Mouse (Mus musculus): ENCODE results near the gene Dzip1. TPM values are rescaled to one million over a fixed set of nuclear protein-coding genes. Genes with fewer than 3 reads are reported as not detected.

Dzip1 gene
- polyA plus RNA-seq, 1 experiment from 2014 or later: 28.5 TPM

DNA sequence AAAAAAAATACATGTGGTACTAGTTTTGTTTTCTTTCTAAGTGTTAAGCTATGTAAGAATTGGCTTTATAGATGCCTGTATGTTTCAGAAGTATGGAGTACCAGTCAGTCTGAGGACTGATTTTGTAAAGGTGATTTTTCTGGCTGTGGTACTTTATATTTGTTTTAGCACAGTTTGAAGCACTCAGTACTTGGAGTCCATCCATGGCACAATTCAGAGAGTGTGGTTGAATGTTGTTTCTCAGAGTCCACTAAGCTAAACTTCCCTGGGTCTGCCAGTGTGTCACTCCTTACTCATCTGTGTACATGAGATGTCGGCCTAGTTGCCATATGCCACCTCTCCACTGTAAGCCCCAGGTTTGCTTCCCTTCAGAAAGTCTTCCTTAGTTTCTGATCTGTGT is 23.6 kb upstream of the Dzip1 start:
- Histone ChIP-seq H3K4me1 (ENCODE audit: insufficient read depth) (no peaks in the 10 kb centered on the region), H3K4me3 (ENCODE audit: low read depth, low read length) (no peak overlapping the region), H3K4me2 (no peak overlapping the region), H3K36me3 (ENCODE audit: insufficient read depth) (peaks cover 9% of the 10 kb centered on the region; the same call in 1 of the 2 replicates), H3K9me3 (ENCODE audit: low read depth, low read length) (no peaks in the 10 kb centered on the region), H3K27me3 (ENCODE audit: insufficient read depth, low read length) (no peaks in the 10 kb centered on the region), H3K27ac (ENCODE audit: low read depth) (no peak overlapping the region), H3K9ac (no peak overlapping the region)
- ATAC-seq (ENCODE audit: insufficient read depth) (no peak), DNase-seq (no peak)
- TF ChIP-seq CTCF (IDR thresholded peaks at IDR 0.05; ENCODE audit: low read depth): no peak
- 87% methylated on average over 1 of the region's 1 CpGs for WGBS

DNA sequence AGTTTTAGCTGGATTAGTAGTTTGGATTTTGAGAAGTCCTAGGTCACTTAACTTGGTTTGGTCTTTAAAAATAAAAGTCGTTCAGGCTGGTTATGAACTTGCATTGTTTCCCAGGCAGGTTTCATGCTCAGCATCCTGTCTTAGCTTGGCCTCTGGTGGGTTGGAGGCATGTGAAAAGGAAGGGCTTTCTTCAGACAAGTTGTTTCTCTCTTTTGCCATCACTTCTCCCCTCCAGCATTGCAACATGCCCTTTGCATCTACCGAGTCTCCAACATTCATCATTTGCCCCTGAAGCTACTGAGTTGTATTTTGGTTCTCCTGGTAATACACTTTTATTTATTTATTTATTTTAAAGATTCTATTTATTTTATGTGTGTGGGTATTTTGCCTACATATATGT is 19.4 kb upstream of the Dzip1 start:
- Histone ChIP-seq H3K36me3 (ENCODE audit: insufficient read depth) (0 out of 2 replicates have a peak, but pooled peaks cover 4% of the 10 kb centered on the region), H3K4me3 (ENCODE audit: low read depth, low read length) (no peak overlapping the region), H3K4me1 (ENCODE audit: insufficient read depth) (peaks cover 2% of the 10 kb centered on the region), H3K27me3 (ENCODE audit: insufficient read depth, low read length) (no peaks in the 10 kb centered on the region), H3K9ac (no peak overlapping the region), H3K27ac (ENCODE audit: low read depth) (no peak overlapping the region), H3K9me3 (ENCODE audit: low read depth, low read length) (no peaks in the 10 kb centered on the region), H3K4me2 (no peak overlapping the region)
- ATAC-seq (ENCODE audit: insufficient read depth): no peak
- no peak for TF ChIP-seq CTCF (IDR thresholded peaks at IDR 0.05; ENCODE audit: low read depth)
- no peak for DNase-seq
- WGBS: 74% methylated on average over 2 of the region's 2 CpGs

DNA sequence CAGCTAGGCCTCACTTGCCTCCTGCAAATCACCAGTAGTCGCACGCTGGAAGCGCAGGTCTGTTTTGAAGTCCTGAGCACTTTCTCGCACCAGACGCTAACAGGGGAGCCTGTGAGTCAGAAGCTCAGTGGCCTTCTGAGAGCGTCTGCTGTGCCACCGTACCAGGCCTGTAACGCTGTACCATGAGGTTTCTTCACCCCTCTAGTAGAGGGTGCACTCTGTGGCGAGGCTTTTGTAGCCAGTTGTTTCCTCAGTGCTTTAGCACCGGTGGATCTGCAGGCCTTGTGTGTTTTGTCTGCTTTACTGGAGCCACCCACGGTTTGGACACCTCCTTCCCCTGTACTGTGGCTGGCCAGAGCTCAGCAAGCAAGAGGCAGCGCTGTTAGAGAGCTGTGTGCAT is 16.8 kb upstream of the Dzip1 start:
- no peak for DNase-seq
- Histone ChIP-seq H3K4me2 (no peak overlapping the region), H3K36me3 (ENCODE audit: insufficient read depth) (0 out of 2 replicates have a peak, but pooled peaks cover 4% of the 10 kb centered on the region), H3K9ac (0 out of 2 replicates have a peak overlapping the region, but pooled peaks have one; percentile 13), H3K4me1 (ENCODE audit: insufficient read depth) (peaks cover 12% of the 10 kb centered on the region), H3K4me3 (ENCODE audit: low read depth, low read length) (no peak overlapping the region), H3K9me3 (ENCODE audit: low read depth, low read length) (no peaks in the 10 kb centered on the region), H3K27ac (ENCODE audit: low read depth) (0 out of 2 replicates have a peak overlapping the region, but pooled peaks have one; percentile 18), H3K27me3 (ENCODE audit: insufficient read depth, low read length) (no peaks in the 10 kb centered on the region)
- TF ChIP-seq CTCF (IDR thresholded peaks at IDR 0.05; ENCODE audit: low read depth): no peak
- ATAC-seq (ENCODE audit: insufficient read depth): no peak
- WGBS: 54% methylated on average over 12 of the region's 12 CpGs

DNA sequence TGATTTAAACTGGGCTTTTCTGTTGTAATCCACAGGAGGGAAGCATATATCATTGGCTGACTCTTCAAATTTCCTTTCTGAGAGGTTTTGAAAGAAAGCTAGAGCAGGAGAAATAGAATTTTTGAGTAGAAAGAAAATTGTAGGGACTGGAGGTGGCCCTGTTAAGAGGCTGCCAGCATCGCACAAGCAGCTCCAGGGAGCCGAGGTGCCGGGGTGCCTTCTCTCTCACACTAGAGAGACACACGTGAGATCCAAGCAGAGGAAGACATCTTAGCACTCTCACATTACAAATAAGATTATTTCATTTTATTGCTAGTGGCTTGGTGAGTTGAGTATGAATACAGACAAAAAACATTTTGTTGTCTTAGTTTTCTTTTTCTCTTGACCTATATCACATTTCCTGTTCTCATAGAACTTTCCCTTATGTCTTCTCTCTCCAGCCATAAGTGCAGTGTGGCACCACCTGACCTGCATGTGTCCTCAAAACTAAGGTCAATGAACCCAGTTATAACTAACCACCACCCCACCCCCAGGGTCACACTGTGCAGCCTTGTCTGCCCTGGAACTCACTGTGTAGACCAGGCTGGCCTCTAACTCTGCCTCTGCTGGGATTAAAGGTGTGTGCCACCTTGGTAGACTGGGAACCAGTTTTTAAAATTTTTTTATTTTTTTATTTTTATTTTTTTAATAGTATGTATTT is 15.7 kb upstream of the Dzip1 start:
- 0 out of 2 replicates have a peak, but pooled peaks cover 4% of the 10 kb centered on the region for H3K36me3 ChIP-seq (ENCODE audit: insufficient read depth)
- H3K4me2 ChIP-seq: no peak overlapping the region
- 65% methylated on average over 4 of the region's 4 CpGs for WGBS
- H3K27ac ChIP-seq (ENCODE audit: low read depth): no peak overlapping the region
- H3K27me3 ChIP-seq (ENCODE audit: insufficient read depth, low read length): no peaks in the 10 kb centered on the region
- peaks cover 12% of the 10 kb centered on the region for H3K4me1 ChIP-seq (ENCODE audit: insufficient read depth)
- H3K4me3 ChIP-seq (ENCODE audit: low read depth, low read length): no peak overlapping the region
- ATAC-seq (ENCODE audit: insufficient read depth): no peak
- no peak overlapping the region for H3K9ac ChIP-seq
- no peaks in the 10 kb centered on the region for H3K9me3 ChIP-seq (ENCODE audit: low read depth, low read length)
- no peak for TF ChIP-seq CTCF (IDR thresholded peaks at IDR 0.05; ENCODE audit: low read depth)
- no peak for DNase-seq

DNA sequence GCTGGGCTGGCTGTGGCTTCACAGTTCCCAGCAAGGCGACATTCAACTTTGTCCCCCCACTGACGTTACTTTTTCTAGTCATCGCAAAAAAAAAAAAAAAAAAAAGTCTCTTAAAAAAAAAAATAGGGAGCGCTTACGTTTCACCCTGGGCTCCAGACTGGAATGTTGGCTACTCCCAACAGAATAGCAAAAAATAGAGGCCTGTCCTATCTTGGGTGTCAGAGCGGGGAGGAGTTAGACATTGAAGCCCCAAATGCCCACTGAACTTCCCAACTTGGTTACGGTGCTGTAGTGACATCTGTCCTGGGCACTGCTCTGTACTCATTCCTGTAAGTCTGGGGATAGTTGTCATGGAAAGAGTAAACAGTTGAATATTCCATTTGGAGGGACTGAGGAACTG is 13.3 kb upstream of the Dzip1 start:
- Histone ChIP-seq H3K9me3 (ENCODE audit: low read depth, low read length) (no peaks in the 10 kb centered on the region), H3K27me3 (ENCODE audit: insufficient read depth, low read length) (no peaks in the 10 kb centered on the region), H3K4me3 (ENCODE audit: low read depth, low read length) (peak overlapping the region; percentile 99), H3K9ac (peak overlapping the region; percentile 99), H3K27ac (ENCODE audit: low read depth) (peak overlapping the region; percentile 91), H3K4me2 (peak overlapping the region; percentile 77), H3K4me1 (ENCODE audit: insufficient read depth) (peaks cover 12% of the 10 kb centered on the region), H3K36me3 (ENCODE audit: insufficient read depth) (0 out of 2 replicates have a peak, but pooled peaks cover 4% of the 10 kb centered on the region)
- under 1% methylated on average over 7 of the region's 7 CpGs for WGBS
- TF ChIP-seq CTCF (IDR thresholded peaks at IDR 0.05; ENCODE audit: low read depth): no peak
- DNase-seq (peak; percentile 67), ATAC-seq (ENCODE audit: insufficient read depth) (no peak)

DNA sequence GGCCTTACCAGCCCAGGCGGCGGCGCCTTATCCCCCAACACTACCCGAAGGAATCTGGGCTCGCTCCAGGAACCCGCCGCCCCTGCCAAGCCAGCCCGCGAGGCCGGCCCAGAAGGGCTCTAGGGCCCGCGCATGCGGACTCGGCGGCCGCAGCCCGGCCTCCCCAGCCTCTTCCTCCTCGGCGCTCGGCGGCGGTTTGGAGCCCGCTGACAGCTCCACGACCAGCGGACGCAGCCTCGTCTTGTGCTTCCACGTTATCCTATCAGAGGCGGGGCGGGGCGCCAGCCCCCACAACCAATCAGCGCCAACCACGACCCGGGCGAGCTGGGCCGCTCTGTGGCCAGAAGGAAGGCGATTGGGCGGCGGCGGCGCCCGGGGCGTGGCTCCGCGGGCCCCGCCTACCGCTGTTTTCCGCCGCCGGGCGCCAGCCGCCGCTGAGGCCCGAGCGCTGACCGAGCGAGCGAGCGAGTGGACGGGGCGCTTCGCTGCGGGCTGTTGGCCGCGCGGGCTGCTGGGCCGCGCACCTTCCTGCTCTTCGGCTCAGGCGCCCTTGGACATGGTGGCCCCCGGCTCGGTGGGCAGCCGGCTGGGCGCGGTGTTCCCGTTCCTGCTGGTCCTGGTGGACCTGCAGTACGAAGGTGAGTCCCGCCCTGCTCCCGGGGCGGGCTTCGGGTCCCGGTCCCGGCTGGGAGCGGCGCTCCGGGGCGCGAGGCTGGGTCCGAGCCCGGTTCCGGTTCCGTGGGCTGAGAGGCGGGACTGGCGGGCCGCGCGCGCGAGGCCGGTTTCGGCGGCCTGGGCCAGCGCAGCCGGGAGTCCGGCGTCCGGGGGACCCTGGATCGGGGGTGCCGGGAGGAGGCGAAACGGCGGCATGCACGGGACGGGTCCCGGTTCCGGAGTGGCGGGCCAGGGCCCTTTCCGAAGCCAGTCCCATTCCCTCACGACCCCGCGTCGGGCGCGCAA is 12.6 kb upstream of the Dzip1 start, which contains the start of gene Dnajc3:
Dnajc3 (plus strand) TSS at position 444 of the 960 bp plus-strand sequence.
- H3K4me2 ChIP-seq: peak within 1 kb of the TSS; percentile 77
- no peak for TF ChIP-seq CTCF (IDR thresholded peaks at IDR 0.05; ENCODE audit: low read depth)
- H3K27me3 ChIP-seq (ENCODE audit: insufficient read depth, low read length): no peaks in the 10 kb centered on the region
- peak within 1 kb of the TSS; percentile 99 for H3K4me3 ChIP-seq (ENCODE audit: low read depth, low read length)
- peak; percentile 99 for DNase-seq
- H3K27ac ChIP-seq (ENCODE audit: low read depth): peak within 1 kb of the TSS; percentile 91
- peak; percentile 100 for ATAC-seq (ENCODE audit: insufficient read depth)
- no peaks in the 10 kb centered on the region for H3K9me3 ChIP-seq (ENCODE audit: low read depth, low read length)
- peaks cover 12% of the 10 kb centered on the region for H3K4me1 ChIP-seq (ENCODE audit: insufficient read depth)
- WGBS: under 1% methylated on average over 114 of the region's 124 CpGs
- H3K9ac ChIP-seq: peak within 1 kb of the TSS; percentile 99
- 0 out of 2 replicates have a peak, but pooled peaks cover 4% of the 10 kb centered on the region for H3K36me3 ChIP-seq (ENCODE audit: insufficient read depth)
